Mouse (Mus musculus) kidney, embryonic 14.5 days (tissue): ENCODE measurements around the gene Tbc1d9. TPM values are rescaled to one million over a fixed set of nuclear protein-coding genes. Genes with fewer than 3 reads are reported as not detected.

Experiments
- ATAC-seq: fragments of 200-750 bp; cut with Nextera tagmentation; 2 replicates; pipeline ENCODE4 v1.8.0; 2017; ENCODE audit warnings: moderate number of reproducible peaks, mild to moderate bottlenecking, moderate TSS enrichment, moderate library complexity; ENCODE audit not compliant: low FRiP score, low TSS enrichment
- H3K27ac ChIP-seq: fragments of 300-500 bp; sonication (generic); 2 replicates; pipeline ENCODE4 v1.5.1; 2014; ENCODE audit warnings: low read depth, mild to moderate bottlenecking, low read length, moderate library complexity, mixed read lengths
- H3K27me3 ChIP-seq: fragments of 300-500 bp; sonication (generic); 2 replicates; pipeline ENCODE4 v1.6.1; 2014; ENCODE audit warnings: mild to moderate bottlenecking, low read length; ENCODE audit not compliant: control insufficient read depth, insufficient read depth
- H3K36me3 ChIP-seq: fragments of 300-500 bp; sonication (generic); 2 replicates; pipeline ENCODE4 v1.6.1; 2014; ENCODE audit warnings: low read length, mixed read lengths; ENCODE audit not compliant: control insufficient read depth, insufficient read depth
- H3K4me1 ChIP-seq: fragments of 300-500 bp; sonication (generic); 2 replicates; pipeline ENCODE4 v1.6.1; 2014; ENCODE audit warnings: low read length, mixed read lengths; ENCODE audit not compliant: control insufficient read depth, insufficient read depth
- H3K4me2 ChIP-seq: fragments of 300-500 bp; sonication (generic); replicated peaks from 2 replicates; pipeline ENCODE4 v1.6.1; 2014; ENCODE audit warnings: low read depth, mild to moderate bottlenecking, low read length
- H3K4me3 ChIP-seq: fragments of 300-500 bp; sonication (generic); 2 replicates; pipeline ENCODE4 v1.5.1; 2014; ENCODE audit warnings: mild to moderate bottlenecking, low read length
- H3K9ac ChIP-seq: fragments of 300-500 bp; sonication (generic); 2 replicates; pipeline ENCODE4 v1.6.1; 2014; ENCODE audit warnings: low read depth, mild to moderate bottlenecking, low read length, moderate library complexity
- H3K9me3 ChIP-seq: fragments of 300-500 bp; sonication (generic); 2 replicates; pipeline ENCODE4 v1.6.1; 2016; ENCODE audit warnings: low read length; ENCODE audit not compliant: control insufficient read depth
- WGBS: fragments of 180-500 bp; shearing (Covaris S2); extraction: QIAGEN DNeasy Blood & Tissue Kit; methylation state at CpG from one replicate; pipeline ENCODE4 v1.1.7; 2014; 5-methylcytosine and 5-hydroxymethylcytosine counted together
- polyA plus RNA-seq: library from polyadenylated mRNA; unstranded; fragments of >200 nt; fragmentation: Nextera tagmentation; extraction: Ambion mirVana; gene quantifications from 2 replicates; pipeline ENCODE4 v1.2.1, GENCODE M21; 2014

Gene Tbc1d9
- 1.5 and 3.4 TPM in 2 replicates for polyA plus RNA-seq

DNA sequence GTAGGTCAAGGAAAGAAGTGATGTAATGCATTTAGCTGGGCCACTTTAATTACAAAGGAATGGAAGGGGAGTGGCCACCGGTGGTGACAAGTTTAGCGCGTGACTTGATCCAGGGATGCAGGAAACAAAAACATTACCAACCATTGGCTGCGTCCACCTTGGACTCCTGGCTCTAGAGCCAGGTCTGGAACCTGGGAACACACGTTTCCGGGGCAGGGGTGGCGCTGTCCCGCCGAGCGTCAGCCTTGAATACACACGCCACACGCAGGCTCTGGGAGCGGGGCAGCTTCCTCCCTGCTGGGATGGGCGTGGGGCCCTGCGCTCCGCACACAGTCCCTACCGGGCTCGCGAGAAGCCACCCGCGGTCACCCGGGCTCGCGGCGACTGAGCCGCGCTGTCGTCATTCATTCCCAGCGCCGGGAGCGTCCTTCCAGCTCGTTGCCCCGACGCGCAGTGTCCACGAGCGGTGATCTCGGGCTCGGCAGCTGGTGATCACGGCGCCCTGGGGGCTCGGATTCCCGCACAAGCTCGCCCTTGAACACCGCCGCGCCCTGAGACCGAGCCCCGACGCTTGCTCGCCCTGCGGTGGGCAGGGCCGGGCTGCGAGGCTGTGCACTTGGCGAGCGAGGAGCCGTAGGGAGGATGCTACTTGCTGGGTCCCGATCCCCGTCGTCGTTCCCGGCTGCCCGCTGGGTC lies at the start of gene Tbc1d9:
Gene Tbc1d9, plus strand, starts transcription at position 118 of the 696 bp plus-strand sequence.
- peak within 1 kb of the TSS; percentile 76 for H3K9ac ChIP-seq
- under 1% methylated on average over 57 of the region's 63 CpGs for WGBS
- H3K4me3 ChIP-seq: peak within 1 kb of the TSS; percentile 72
- ATAC-seq: peak; percentile 94
- no peaks in the 10 kb centered on the region for H3K36me3 ChIP-seq
- peak within 1 kb of the TSS; percentile 81 for H3K4me2 ChIP-seq
- H3K4me1 ChIP-seq: no peaks in the 10 kb centered on the region
- no peaks in the 10 kb centered on the region for H3K9me3 ChIP-seq
- H3K27ac ChIP-seq: peak within 1 kb of the TSS; percentile 68
- no peaks in the 10 kb centered on the region for H3K27me3 ChIP-seq

DNA sequence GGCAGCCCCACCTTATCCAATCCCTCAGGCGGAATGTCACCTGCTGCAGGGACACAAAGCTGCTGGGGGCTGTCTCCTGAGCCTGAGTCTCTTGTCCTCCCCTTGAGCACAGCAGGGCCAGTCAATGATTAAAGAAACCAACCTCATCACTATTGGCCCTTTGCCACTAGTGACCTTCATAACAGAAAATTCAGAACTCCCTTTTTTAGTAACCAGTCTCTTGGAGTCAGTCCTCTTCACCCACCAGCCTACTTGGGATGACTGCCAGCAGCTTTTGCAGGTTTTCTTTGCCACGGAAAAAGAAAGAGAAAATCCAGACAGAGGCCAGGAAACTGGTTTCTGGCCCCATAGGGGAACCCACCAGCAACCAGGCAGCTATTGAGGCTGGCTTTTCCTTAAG lies 30.1 kb upstream of the Tbc1d9 start:
- peaks cover 2% of the 10 kb centered on the region; the same call in 1 of the 2 replicates for H3K4me1 ChIP-seq
- H3K9me3 ChIP-seq: no peaks in the 10 kb centered on the region
- 66% methylated on average over 2 of the region's 2 CpGs for WGBS
- H3K4me3 ChIP-seq: no peak overlapping the region
- no peak overlapping the region for H3K9ac ChIP-seq
- H3K27ac ChIP-seq: no peak overlapping the region
- no peaks in the 10 kb centered on the region for H3K36me3 ChIP-seq
- H3K27me3 ChIP-seq: no peaks in the 10 kb centered on the region
- no peak overlapping the region for H3K4me2 ChIP-seq
- ATAC-seq: no peak

DNA sequence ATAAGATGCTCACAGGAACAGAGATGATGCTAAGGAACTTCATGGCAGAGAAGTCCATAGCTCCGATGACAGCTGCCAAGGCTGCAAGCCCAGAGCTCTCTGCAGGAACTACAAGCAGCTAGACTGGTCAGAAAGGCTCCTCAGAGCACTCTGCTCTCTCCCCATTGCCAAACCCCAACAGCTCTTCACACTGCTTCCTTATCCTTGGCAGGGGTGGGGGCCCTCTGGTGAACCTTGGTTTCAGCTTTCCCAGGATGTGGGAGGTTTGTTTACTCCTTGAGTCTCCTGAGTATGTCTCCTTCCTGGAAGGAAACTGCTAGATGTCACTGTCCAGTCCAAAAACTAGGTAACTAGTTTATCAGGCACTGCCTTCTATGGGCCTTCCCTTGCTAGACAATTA lies 25.1 kb upstream of the Tbc1d9 start:
- ATAC-seq: no peak
- H3K9ac ChIP-seq: no peak overlapping the region
- peaks cover 5% of the 10 kb centered on the region; the same call in 1 of the 2 replicates for H3K4me1 ChIP-seq
- no peak overlapping the region for H3K27ac ChIP-seq
- no peak overlapping the region for H3K4me3 ChIP-seq
- 78% methylated on average over 1 of the region's 1 CpGs for WGBS
- H3K9me3 ChIP-seq: no peaks in the 10 kb centered on the region
- no peak overlapping the region for H3K4me2 ChIP-seq
- H3K36me3 ChIP-seq: no peaks in the 10 kb centered on the region
- H3K27me3 ChIP-seq: no peaks in the 10 kb centered on the region

DNA sequence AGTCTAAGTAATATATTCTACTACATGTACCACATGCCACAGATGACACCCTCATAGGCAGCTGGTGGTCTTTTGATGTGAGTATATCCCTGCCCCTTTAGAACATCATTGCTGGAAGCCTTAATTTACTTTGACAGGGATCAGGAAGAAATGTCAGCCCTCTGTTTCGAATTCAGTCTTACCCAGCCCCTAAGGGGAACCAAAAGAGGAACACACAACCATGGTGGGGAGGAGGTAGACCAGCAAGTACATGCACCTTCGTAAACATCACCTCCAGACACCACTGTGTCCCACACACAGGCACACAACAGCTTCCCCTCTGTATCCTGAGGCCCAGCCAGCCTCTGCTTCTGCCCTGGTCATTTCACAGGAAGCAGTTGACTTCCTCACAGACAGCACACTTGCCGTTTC lies 24.4 kb upstream of the Tbc1d9 start:
- H3K27ac ChIP-seq: no peak overlapping the region
- no peak for ATAC-seq
- no peaks in the 10 kb centered on the region for H3K36me3 ChIP-seq
- peaks cover 5% of the 10 kb centered on the region; the same call in 1 of the 2 replicates for H3K4me1 ChIP-seq
- no peak overlapping the region for H3K9ac ChIP-seq
- no peaks in the 10 kb centered on the region for H3K27me3 ChIP-seq
- WGBS: 59% methylated on average over 3 of the region's 3 CpGs
- no peak overlapping the region for H3K4me3 ChIP-seq
- no peak overlapping the region for H3K4me2 ChIP-seq
- H3K9me3 ChIP-seq: no peaks in the 10 kb centered on the region

DNA sequence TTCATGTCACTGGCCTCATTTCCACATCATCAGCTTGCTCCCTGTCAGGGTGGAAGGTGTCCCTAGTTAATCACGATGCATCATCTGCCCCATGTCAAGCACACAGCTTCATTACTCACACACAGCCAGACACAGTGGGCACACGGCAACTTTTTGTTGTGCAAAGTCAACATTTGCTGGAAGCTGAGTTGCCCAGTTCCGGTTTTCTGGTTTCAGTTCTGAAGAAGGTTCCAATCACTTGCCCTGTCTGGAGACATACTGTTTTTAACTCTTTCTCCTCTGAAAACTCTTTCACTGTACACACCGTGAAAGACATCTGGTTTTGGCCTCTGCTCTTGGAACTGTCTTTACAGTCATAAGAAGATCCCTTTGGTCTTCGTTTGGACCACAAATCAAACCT lies 23.8 kb upstream of the Tbc1d9 start:
- no peak for ATAC-seq
- Histone ChIP-seq H3K4me2 (no peak overlapping the region), H3K4me1 (peaks cover 5% of the 10 kb centered on the region; the same call in 1 of the 2 replicates), H3K4me3 (no peak overlapping the region), H3K9me3 (no peaks in the 10 kb centered on the region), H3K27me3 (no peaks in the 10 kb centered on the region), H3K9ac (no peak overlapping the region), H3K36me3 (no peaks in the 10 kb centered on the region), H3K27ac (no peak overlapping the region)
- WGBS: 65% methylated on average over 5 of the region's 5 CpGs

DNA sequence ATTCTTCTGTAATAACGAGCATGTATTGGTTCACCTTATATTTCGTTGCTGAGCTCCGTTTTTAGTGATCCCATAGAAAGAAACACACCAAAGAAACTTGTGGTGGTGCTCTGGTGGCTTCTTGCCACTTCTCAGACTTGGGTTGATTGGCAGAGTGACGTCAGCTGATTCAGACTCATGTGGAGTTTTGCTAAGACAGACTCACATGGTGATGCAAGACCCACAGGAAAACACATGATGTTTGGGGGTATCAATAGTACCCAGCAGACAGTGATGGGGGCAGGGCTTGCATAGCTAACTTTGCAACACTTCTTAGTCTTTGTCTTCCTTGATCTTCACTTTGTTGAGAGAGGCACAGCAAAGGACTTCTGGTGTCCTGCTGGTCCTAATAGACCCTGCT lies 20.6 kb upstream of the Tbc1d9 start:
- Histone ChIP-seq H3K36me3 (no peaks in the 10 kb centered on the region), H3K4me2 (no peak overlapping the region), H3K27me3 (no peaks in the 10 kb centered on the region), H3K27ac (no peak overlapping the region), H3K9me3 (no peaks in the 10 kb centered on the region), H3K4me3 (no peak overlapping the region), H3K4me1 (peaks cover 5% of the 10 kb centered on the region; the same call in 1 of the 2 replicates), H3K9ac (no peak overlapping the region)
- ATAC-seq: no peak
- WGBS: 92% methylated on average over 4 of the region's 4 CpGs

DNA sequence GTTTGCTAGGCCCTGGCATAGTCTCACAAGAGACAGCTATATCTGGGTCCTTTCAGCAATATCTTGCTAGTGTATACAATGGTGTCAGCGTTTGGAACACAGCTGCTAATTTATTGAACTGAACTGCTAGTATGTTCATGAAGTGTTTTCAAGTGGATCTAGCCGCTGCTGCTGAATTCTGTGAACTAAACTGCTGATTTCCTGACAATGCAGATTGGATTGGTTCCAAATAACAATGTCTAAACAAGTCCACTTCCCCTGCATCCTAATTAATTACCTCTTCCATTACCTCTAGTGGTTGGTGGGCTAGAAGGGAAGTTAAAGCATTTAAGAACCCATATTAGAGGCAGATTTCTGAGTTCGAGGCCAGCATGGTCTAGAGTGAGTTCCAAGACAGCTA lies 19.7 kb upstream of the Tbc1d9 start:
- Histone ChIP-seq H3K4me3 (no peak overlapping the region), H3K27me3 (no peaks in the 10 kb centered on the region), H3K4me1 (no peaks in the 10 kb centered on the region), H3K9me3 (no peaks in the 10 kb centered on the region), H3K36me3 (no peaks in the 10 kb centered on the region), H3K9ac (no peak overlapping the region), H3K4me2 (no peak overlapping the region), H3K27ac (no peak overlapping the region)
- no peak for ATAC-seq
- 77% methylated on average over 3 of the region's 3 CpGs for WGBS

DNA sequence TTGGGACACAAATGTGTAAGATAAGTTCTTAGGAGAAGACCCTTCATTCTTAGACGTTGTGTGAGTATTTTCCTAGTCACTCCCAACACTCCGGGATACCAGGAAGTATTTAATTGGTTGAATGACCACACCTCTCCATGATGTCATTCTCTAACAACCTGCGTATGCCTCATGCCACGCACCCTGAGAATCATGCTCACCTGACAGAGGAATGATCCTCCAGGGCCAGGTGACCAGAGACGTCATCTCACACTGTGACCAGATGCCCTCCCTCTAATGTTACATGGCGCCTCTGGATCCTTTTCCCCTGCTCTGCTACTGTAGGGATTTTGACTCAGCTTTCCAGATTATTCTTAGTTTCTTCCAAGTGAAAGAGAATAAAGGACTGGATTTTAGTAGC lies 16.0 kb upstream of the Tbc1d9 start:
- no peaks in the 10 kb centered on the region for H3K27me3 ChIP-seq
- no peaks in the 10 kb centered on the region for H3K36me3 ChIP-seq
- H3K4me2 ChIP-seq: no peak overlapping the region
- no peaks in the 10 kb centered on the region for H3K4me1 ChIP-seq
- peaks cover 3% of the 10 kb centered on the region; the same call in 1 of the 2 replicates for H3K9me3 ChIP-seq
- no peak overlapping the region for H3K27ac ChIP-seq
- 77% methylated on average over 6 of the region's 6 CpGs for WGBS
- no peak overlapping the region for H3K4me3 ChIP-seq
- no peak overlapping the region for H3K9ac ChIP-seq
- ATAC-seq: no peak

DNA sequence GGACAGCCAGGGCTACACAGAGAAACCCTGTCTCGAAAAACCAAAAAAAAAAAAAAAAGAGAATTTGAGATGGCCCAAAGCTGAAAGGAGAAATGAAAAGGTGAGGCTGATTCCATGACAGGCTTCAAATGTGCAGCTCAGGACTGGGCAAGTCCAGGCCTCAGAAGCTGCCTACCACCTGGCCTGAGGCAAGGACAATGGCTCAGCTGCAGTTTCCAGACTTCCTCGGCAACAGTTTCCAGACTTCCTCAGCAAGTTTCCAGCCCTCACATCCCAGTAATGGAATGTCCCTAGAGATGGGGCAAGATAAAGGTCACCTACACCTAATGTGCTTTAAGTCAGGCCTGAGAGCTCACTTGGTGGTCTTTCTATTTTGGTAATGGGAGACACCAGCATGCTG lies 13.1 kb upstream of the Tbc1d9 start:
- Histone ChIP-seq H3K9me3 (peaks cover 3% of the 10 kb centered on the region; the same call in 1 of the 2 replicates), H3K4me3 (no peak overlapping the region), H3K9ac (no peak overlapping the region), H3K27me3 (no peaks in the 10 kb centered on the region), H3K4me1 (no peaks in the 10 kb centered on the region), H3K27ac (no peak overlapping the region), H3K36me3 (no peaks in the 10 kb centered on the region), H3K4me2 (no peak overlapping the region)
- 70% methylated on average over 1 of the region's 2 CpGs for WGBS
- ATAC-seq: no peak
